ENCODE assay signal across 18 mouse cellular contexts in genomic region chr1:33992810-33993209, GRCm38 (mm10).
"Had no signal": no experiment of that assay in that cellular context is flagged by ENCODE, and none has a peak within 500 bp of the region (broad histone marks: within the 10 kb centered on the region; RNA-seq: fewer than 3 reads in every experiment).

No protein-coding gene starts in this region.

- H3K27me3 ChIP-seq: lung, embryonic 15.5 days; neural tube, embryonic 13.5 days; stomach, embryonic 15.5 days had no signal

- H3K4me3 ChIP-seq: left cerebral cortex, adult 2 months; lung, embryonic 15.5 days; megakaryocyte, embryonic 14.5 days; myocyte; neural tube, embryonic 13.5 days; stomach, embryonic 15.5 days had no signal

- H3K9me3 ChIP-seq: lung, embryonic 15.5 days; megakaryocyte, embryonic 14.5 days; neural tube, embryonic 13.5 days; stomach, embryonic 15.5 days had no signal

- DNase-seq: layer of hippocampus, postnatal 36 days; lung, adult 18-20 months; lung, postnatal 10 days; lung, postnatal 36 days; retina, postnatal 1 day; right cerebral cortex, postnatal 25 days; spleen, adult 18-20 months; thymus, postnatal 25 days had no signal

- H3K9ac ChIP-seq: liver, embryonic 14.5 days; lung, embryonic 15.5 days; neural tube, embryonic 13.5 days; stomach, embryonic 15.5 days had no signal

- H3K36me3 ChIP-seq: lung, embryonic 15.5 days; neural tube, embryonic 13.5 days; stomach, embryonic 15.5 days had no signal

- H3K27ac ChIP-seq: left cerebral cortex, adult 2 months; liver, embryonic 14.5 days; lung, embryonic 15.5 days; neural tube, embryonic 13.5 days; stomach, embryonic 15.5 days had no signal

- H3K4me1 ChIP-seq: lung, embryonic 15.5 days; neural tube, embryonic 13.5 days; stomach, embryonic 15.5 days had no signal

- ATAC-seq: intestine, postnatal 0 days; midbrain, embryonic 16.5 days had no signal

- H3K4me2 ChIP-seq: lung, embryonic 15.5 days; midbrain, embryonic 11.5 days; neural tube, embryonic 13.5 days; stomach, embryonic 15.5 days had no signal
